Mouse (Mus musculus): ENCODE data around the gene Nav2.

- peak; percentile 45 for TF ChIP-seq CTCF (IDR thresholded peaks at IDR 0.05; ENCODE audit: low read depth)
- no peak for TF ChIP-seq EP300 (optimal IDR thresholded peaks at IDR 0.05)
Observed at GRCm38 (mm10) chr7:49122498-49122897, 214.0 kb downstream of the Nav2 start.
